30 mouse cellular contexts compared by ENCODE assay signal in genomic region chr11:43086309-43087050, GRCm38 (mm10). TPM values are rescaled to one million over a fixed set of nuclear protein-coding genes. Genes with fewer than 3 reads are reported as not detected.
A peak's percentile ranks its signal among the peaks of the same experiment; 100 is the strongest.
DNase-seq lines count a peak whose midpoint lies in the region; ATAC-seq and TF ChIP-seq lines count a peak whose summit lies in the region.
"Had no signal": no experiment of that assay in that cellular context is flagged by ENCODE, and none has a peak within 500 bp of the region (broad histone marks: within the 10 kb centered on the region; RNA-seq: fewer than 3 reads in every experiment).

No protein-coding gene starts in this region.

- no peaks in the 10 kb centered on the region for H3K27me3 ChIP-seq in forebrain, embryonic 13.5 days
- no peaks in the 10 kb centered on the region for H3K27me3 ChIP-seq in forebrain, postnatal 0 days (ENCODE audit: insufficient read depth, low read length)
- H3K27me3 ChIP-seq in hindbrain, embryonic 14.5 days (ENCODE audit: control insufficient read depth, insufficient read depth, low read length), result no peaks in the 10 kb centered on the region
- no peaks in the 10 kb centered on the region for H3K27me3 ChIP-seq in midbrain, embryonic 13.5 days
- H3K27me3 ChIP-seq: CH12.LX; embryonic facial prominence, embryonic 12.5 days; heart, embryonic 15.5 days; liver, embryonic 12.5 days had no signal

- ATAC-seq in forebrain, embryonic 13.5 days, result peak; percentile 61; the same call in 1 of the 2 replicates
- ATAC-seq in forebrain, postnatal 0 days, result no peak
- peak; percentile 81; the same call in 1 of the 2 replicates for ATAC-seq in hindbrain, embryonic 14.5 days (ENCODE audit: low FRiP score)
- ATAC-seq in midbrain, embryonic 13.5 days, result peak; percentile 73
- ATAC-seq: intestine, embryonic 16.5 days; liver, embryonic 12.5 days had no signal

- H3K4me2 ChIP-seq in forebrain, embryonic 13.5 days, result no peak overlapping the region
- no peak overlapping the region for H3K4me2 ChIP-seq in forebrain, postnatal 0 days (ENCODE audit: low read depth)
- no peak overlapping the region for H3K4me2 ChIP-seq in hindbrain, embryonic 14.5 days (replicated peaks)
- no peak overlapping the region for H3K4me2 ChIP-seq in midbrain, embryonic 13.5 days (replicated peaks)
- H3K4me2 ChIP-seq: embryonic facial prominence, embryonic 12.5 days; heart, embryonic 15.5 days; liver, embryonic 12.5 days; lung, embryonic 14.5 days had no signal

- intact Hi-C loops in left cerebral cortex, postnatal 10 days (cut with DNase I), result no loop called here

- no peak for TF ChIP-seq POLR2A in brain, embryonic 14.5 days (IDR thresholded peaks at IDR 0.05; ENCODE audit: borderline replicate concordance, extremely low read depth, insufficient read depth, insufficient read length, poor library complexity, severe bottlenecking)

- DNase-seq in forebrain, postnatal 0 days, result no peak
- DNase-seq in brain, embryonic 14.5 days (ENCODE audit: low read depth), result peak; percentile 61
- DNase-seq in hindbrain, embryonic 14.5 days (ENCODE audit: low spot score), result no peak
- DNase-seq in adrenal gland, postnatal 10 days, result no peak
- DNase-seq in left cerebral cortex, postnatal 10 days (ENCODE audit: extremely low spot score in 1 of 2, low spot score in 2 of 2), result no peak
- no peak for DNase-seq in cerebellum, adult 11 months
- DNase-seq: adrenal gland, postnatal 36 days; cerebellum, adult 2 months; gastrocnemius, postnatal 25 days; heart, adult 2 months; heart, postnatal 4 days; lung, embryonic 14.5 days; lung, postnatal 36 days; right cerebral cortex, postnatal 14 days; spleen, adult 18-20 months; thymus, postnatal 36 days had no signal

- H3K27ac ChIP-seq in forebrain, embryonic 13.5 days, result no peak overlapping the region
- H3K27ac ChIP-seq in forebrain, postnatal 0 days (ENCODE audit: low read depth, low read length), result no peak overlapping the region
- H3K27ac ChIP-seq in hindbrain, embryonic 14.5 days, result no peak overlapping the region
- no peak overlapping the region for H3K27ac ChIP-seq in midbrain, embryonic 13.5 days
- H3K27ac ChIP-seq: embryonic facial prominence, embryonic 12.5 days; heart, adult 2 months; heart, embryonic 15.5 days; liver, embryonic 12.5 days had no signal

- TF ChIP-seq CTCF in forebrain, postnatal 0 days (IDR thresholded peaks at IDR 0.05; ENCODE audit: low read depth), result no peak
- TF ChIP-seq CTCF in brain, embryonic 14.5 days (IDR thresholded peaks at IDR 0.05; ENCODE audit: borderline replicate concordance, extremely low read depth, insufficient read depth, insufficient read length), result no peak

- 0 out of 2 replicates have a peak, but pooled peaks cover 9% of the 10 kb centered on the region for H3K4me1 ChIP-seq in forebrain, embryonic 13.5 days
- no peaks in the 10 kb centered on the region for H3K4me1 ChIP-seq in forebrain, postnatal 0 days (ENCODE audit: insufficient read depth)
- H3K4me1 ChIP-seq in hindbrain, embryonic 14.5 days (replicated peaks; ENCODE audit: control insufficient read depth, insufficient read depth, low read length), result no peaks in the 10 kb centered on the region
- peaks cover 11% of the 10 kb centered on the region; the same call in 1 of the 2 replicates for H3K4me1 ChIP-seq in midbrain, embryonic 13.5 days (replicated peaks)
- H3K4me1 ChIP-seq: embryonic facial prominence, embryonic 12.5 days; heart, embryonic 15.5 days; liver, embryonic 12.5 days had no signal

- no peaks in the 10 kb centered on the region for H3K9me3 ChIP-seq in forebrain, embryonic 13.5 days (replicated peaks)
- no peaks in the 10 kb centered on the region for H3K9me3 ChIP-seq in forebrain, postnatal 0 days (ENCODE audit: low read length)
- H3K9me3 ChIP-seq in hindbrain, embryonic 14.5 days (ENCODE audit: control insufficient read depth, low read length), result no peaks in the 10 kb centered on the region
- no peaks in the 10 kb centered on the region for H3K9me3 ChIP-seq in midbrain, embryonic 13.5 days
- H3K9me3 ChIP-seq: embryonic facial prominence, embryonic 12.5 days; heart, embryonic 15.5 days; liver, embryonic 12.5 days had no signal

- H3K9ac ChIP-seq in forebrain, embryonic 13.5 days, result no peak overlapping the region
- H3K9ac ChIP-seq in forebrain, postnatal 0 days, result no peak overlapping the region
- H3K9ac ChIP-seq in hindbrain, embryonic 14.5 days, result no peak overlapping the region
- H3K9ac ChIP-seq in midbrain, embryonic 13.5 days (replicated peaks), result no peak overlapping the region
- H3K9ac ChIP-seq: embryonic facial prominence, embryonic 12.5 days; heart, embryonic 15.5 days; liver, embryonic 12.5 days; lung, embryonic 14.5 days had no signal

- no peak overlapping the region for H3K4me3 ChIP-seq in forebrain, embryonic 13.5 days
- H3K4me3 ChIP-seq in forebrain, postnatal 0 days (ENCODE audit: low read depth, low read length), result no peak overlapping the region
- no peak overlapping the region for H3K4me3 ChIP-seq in hindbrain, embryonic 14.5 days (replicated peaks; ENCODE audit: low read length)
- no peak overlapping the region for H3K4me3 ChIP-seq in midbrain, embryonic 13.5 days (replicated peaks)
- H3K4me3 ChIP-seq: embryonic facial prominence, embryonic 12.5 days; erythroblast, embryonic 14.5 days; heart, adult 2 months; heart, embryonic 15.5 days; liver, embryonic 12.5 days had no signal

- 54% methylated on average over 8 of the region's 8 CpGs for WGBS in forebrain, embryonic 13.5 days
- 50% methylated on average over 8 of the region's 8 CpGs for WGBS in forebrain, postnatal 0 days
- WGBS in hindbrain, embryonic 14.5 days, result 60% methylated on average over 8 of the region's 8 CpGs
- WGBS in midbrain, embryonic 13.5 days, result 62% methylated on average over 8 of the region's 8 CpGs

- no peaks in the 10 kb centered on the region for H3K36me3 ChIP-seq in forebrain, embryonic 13.5 days (ENCODE audit: poor library complexity, severe bottlenecking)
- H3K36me3 ChIP-seq in forebrain, postnatal 0 days (ENCODE audit: insufficient read depth), result no peaks in the 10 kb centered on the region
- no peaks in the 10 kb centered on the region for H3K36me3 ChIP-seq in hindbrain, embryonic 14.5 days (replicated peaks; ENCODE audit: control insufficient read depth, insufficient read depth)
- H3K36me3 ChIP-seq in midbrain, embryonic 13.5 days, result no peaks in the 10 kb centered on the region
- H3K36me3 ChIP-seq: embryonic facial prominence, embryonic 12.5 days; heart, embryonic 15.5 days; liver, embryonic 12.5 days had no signal

RNA-seq across cellular contexts. Expression of gene Gm9972, which starts 50.9 kb away (rescaled TPM):
- polyA plus RNA-seq in forebrain, embryonic 13.5 days (2015; fragmentation: Nextera tagmentation; extraction: Ambion mirVana), result 0.10 TPM in 1 of 2 replicates, not detected in the other
- total RNA-seq in forebrain, postnatal 0 days (2014; rRNA removed), result not detected in 2 replicates
- not detected in 2 replicates for polyA plus RNA-seq in forebrain, postnatal 0 days (2015; fragmentation: Nextera tagmentation; extraction: Ambion mirVana)
- polyA plus RNA-seq in brain, embryonic 14.5 days (2012; rRNA removed), result not detected in 2 replicates
- not detected in 2 replicates for polyA plus RNA-seq in hindbrain, embryonic 14.5 days (2014; fragmentation: Nextera tagmentation; extraction: Ambion mirVana)
- not detected in 2 replicates for polyA plus RNA-seq in midbrain, embryonic 13.5 days (2015; fragmentation: Nextera tagmentation; extraction: Ambion mirVana)
- not detected for total RNA-seq in adrenal gland, postnatal 10 days (2021)
- not detected for total RNA-seq in left cerebral cortex, postnatal 10 days (2021)
- total RNA-seq: adrenal gland, postnatal 36 days; CH12.LX; gastrocnemius, postnatal 25 days; heart, adult 2 months; heart, postnatal 4 days; layer of hippocampus, postnatal 10 days; left cerebral cortex, postnatal 14 days; MEL had no signal
- polyA plus RNA-seq: cerebellum, adult 2 months; erythroblast, embryonic 14.5 days; heart, adult 2 months; heart, embryonic 15.5 days; intestine, embryonic 16.5 days; kidney, embryonic 16.5 days; large intestine, adult 2 months; liver, embryonic 12.5 days; lung, embryonic 14.5 days; neural tube, embryonic 11.5 days had no signal
